Mouse (Mus musculus) heart, postnatal 0 days (tissue): ENCODE data around the gene Tnip3.

Source experiments
- CTCF ChIP-seq: IDR thresholded peaks from 2 replicates; pipeline ENCODE4 v1.5.1; 2016; ENCODE audit warnings: antibody characterized with exemption, control low read depth, low read depth
- EP300 ChIP-seq: IDR thresholded peaks from 2 replicates; pipeline ENCODE4 v1.6.1; 2016; ENCODE audit warnings: antibody characterized with exemption, low read depth

DNA sequence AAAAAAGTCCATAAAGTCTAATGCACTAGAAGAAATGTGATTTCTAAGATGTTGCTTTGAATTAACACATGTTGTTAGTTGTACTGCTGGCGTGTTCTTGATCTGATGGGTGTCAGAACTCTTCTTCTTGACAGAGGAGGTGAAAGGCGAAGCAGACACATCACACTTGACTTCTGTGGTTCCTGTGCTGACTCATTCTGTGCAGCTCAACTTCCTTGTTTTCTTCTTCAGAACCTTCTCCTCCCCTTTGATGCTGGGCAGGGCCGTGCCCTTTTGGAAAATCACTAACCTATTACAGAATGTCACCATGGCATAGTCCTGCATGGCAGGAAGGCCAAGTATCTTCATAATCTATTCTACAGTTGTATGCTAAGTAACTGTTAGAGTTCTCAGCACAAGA lies 69.1 kb downstream of the Tnip3 start:
- TF ChIP-seq CTCF, result no peak
- no peak for TF ChIP-seq EP300
